Comparison of ENCODE assay signal across 8 mouse cellular contexts in the genomic region with DNA sequence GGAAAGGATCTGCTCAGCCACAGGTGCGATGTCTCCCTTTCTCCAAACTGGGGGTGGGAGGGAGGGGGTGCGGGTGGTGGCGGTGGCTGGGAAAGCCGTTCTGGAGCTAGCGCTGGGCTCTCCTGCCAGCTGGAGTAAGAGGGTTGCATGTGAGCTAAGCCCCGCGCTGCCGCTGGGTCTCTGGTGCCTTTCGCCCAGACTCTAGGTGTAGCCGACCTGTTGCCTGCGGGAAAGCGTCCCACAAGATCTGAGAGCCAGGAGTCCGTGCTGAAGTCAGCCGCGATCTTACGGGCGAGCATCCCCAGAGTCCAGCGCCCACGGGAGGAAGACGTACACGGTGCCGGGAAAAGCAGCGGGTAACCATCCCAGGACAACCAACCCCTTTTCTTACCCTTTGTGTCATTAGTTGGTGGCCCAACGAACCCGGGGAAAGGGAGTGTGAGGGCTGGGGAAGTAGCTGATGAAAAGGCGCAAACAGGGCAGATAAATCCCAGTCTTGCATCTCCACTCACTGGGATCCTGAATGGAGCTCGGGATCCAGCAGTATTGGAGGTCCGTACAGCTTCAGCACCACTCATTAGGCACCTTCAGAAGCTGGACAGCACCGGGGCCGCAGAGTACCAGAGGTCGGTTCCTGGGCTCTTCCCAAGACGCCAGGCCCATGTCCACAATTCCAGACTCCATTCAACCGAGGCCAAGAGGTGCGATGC. TPM values are rescaled to one million over a fixed set of nuclear protein-coding genes. Genes with fewer than 3 reads are reported as not detected.
DNase-seq lines count a peak whose midpoint lies in the region; ATAC-seq and TF ChIP-seq lines count a peak whose summit lies in the region.

No protein-coding gene starts in this region.

- no peak for TF ChIP-seq CTCF in left cerebral cortex, adult 2 months (IDR thresholded peaks at IDR 0.05)
- no peak for TF ChIP-seq CTCF in heart, adult 2 months (IDR thresholded peaks at IDR 0.05)
- TF ChIP-seq CTCF in kidney, adult 2 months (conservative IDR thresholded peaks at IDR 0.05; ENCODE audit: insufficient read depth, insufficient read length, low read depth, low read length): no peak

- peaks cover 75% of the 10 kb centered on the region for H3K4me1 ChIP-seq in forebrain, embryonic 10.5 days
- peaks cover 16% of the 10 kb centered on the region; the same call in 1 of the 2 replicates for H3K4me1 ChIP-seq in limb, embryonic 11.5 days (ENCODE audit: control insufficient read depth, insufficient read depth, low read length)
- no peaks in the 10 kb centered on the region for H3K4me1 ChIP-seq in heart, adult 2 months (ENCODE audit: control insufficient read depth, insufficient read depth, low read length)
- no peaks in the 10 kb centered on the region for H3K4me1 ChIP-seq in kidney, adult 2 months (ENCODE audit: control insufficient read depth, insufficient read depth, low read length)

- H3K27me3 ChIP-seq in forebrain, embryonic 10.5 days (ENCODE audit: poor library complexity, severe bottlenecking): peaks cover 72% of the 10 kb centered on the region
- H3K27me3 ChIP-seq in limb, embryonic 11.5 days (ENCODE audit: control insufficient read depth, insufficient read depth, low read length): peaks cover 19% of the 10 kb centered on the region
- H3K27me3 ChIP-seq in heart, adult 2 months (ENCODE audit: control insufficient read depth, insufficient read depth, low read length): peaks cover 17% of the 10 kb centered on the region
- peaks cover 6% of the 10 kb centered on the region for H3K27me3 ChIP-seq in kidney, adult 2 months (replicated peaks; ENCODE audit: control insufficient read depth, insufficient read depth, low read length)

- H3K4me3 ChIP-seq in left cerebral cortex, adult 2 months: peak overlapping the region; percentile 49
- peak overlapping the region; percentile 62 for H3K4me3 ChIP-seq in forebrain, embryonic 10.5 days
- H3K4me3 ChIP-seq in limb, embryonic 11.5 days (ENCODE audit: low read depth, low read length): peak overlapping the region; percentile 20; the same call in 1 of the 2 replicates
- no peak overlapping the region for H3K4me3 ChIP-seq in heart, adult 2 months
- H3K4me3 ChIP-seq in kidney, adult 2 months (ENCODE audit: insufficient read depth, low read depth, low read length): no peak overlapping the region

- H3K9me3 ChIP-seq in forebrain, embryonic 10.5 days: no peaks in the 10 kb centered on the region
- H3K9me3 ChIP-seq in limb, embryonic 11.5 days (ENCODE audit: control insufficient read depth, low read length): no peaks in the 10 kb centered on the region

- ATAC-seq in limb, embryonic 11.5 days (ENCODE audit: insufficient number of reproducible peaks, low FRiP score, low TSS enrichment, low read depth): no peak

- WGBS in forebrain, embryonic 10.5 days: 1% methylated on average over 34 of the region's 34 CpGs
- 2% methylated on average over 34 of the region's 34 CpGs for WGBS in limb, embryonic 11.5 days
- WGBS in heart, adult 2 months: 5% methylated on average over 34 of the region's 34 CpGs
- 3% methylated on average over 34 of the region's 34 CpGs for WGBS in kidney, adult 2 months

- no peak for DNase-seq in left cerebral cortex, adult 2 months (ENCODE audit: extremely low spot score in 1 of 2, low spot score in 2 of 2)
- DNase-seq in left cerebral cortex, postnatal 25 days (ENCODE audit: low spot score in 2 of 2): no peak
- DNase-seq in forebrain, embryonic 10.5 days (ENCODE audit: extremely low spot score, low spot score): peak; percentile 48
- DNase-seq in limb, embryonic 11.5 days (ENCODE audit: low spot score): peak; percentile 60
- peak; percentile 38 for DNase-seq in retina, postnatal 1 day
- DNase-seq in adipocyte (ENCODE audit: low spot score): no peak
- DNase-seq in heart, adult 2 months: no peak
- no peak for DNase-seq in kidney, adult 2 months

- H3K79me2 ChIP-seq in heart, adult 2 months (replicated peaks; ENCODE audit: control insufficient read depth, insufficient read depth, low read length): no peaks in the 10 kb centered on the region

- no peaks in the 10 kb centered on the region for H3K36me3 ChIP-seq in forebrain, embryonic 10.5 days (replicated peaks)
- H3K36me3 ChIP-seq in limb, embryonic 11.5 days (ENCODE audit: control insufficient read depth, insufficient read depth, low read length): no peaks in the 10 kb centered on the region
- H3K36me3 ChIP-seq in heart, adult 2 months (ENCODE audit: control insufficient read depth, insufficient read depth, low read length): no peaks in the 10 kb centered on the region
- no peaks in the 10 kb centered on the region for H3K36me3 ChIP-seq in kidney, adult 2 months (ENCODE audit: control insufficient read depth, insufficient read depth, low read length)

- H3K9ac ChIP-seq in limb, embryonic 11.5 days (ENCODE audit: low read length): no peak overlapping the region
- no peak overlapping the region for H3K9ac ChIP-seq in heart, adult 2 months (ENCODE audit: low read depth, low read length)

- peak overlapping the region; percentile 47 for H3K27ac ChIP-seq in left cerebral cortex, adult 2 months
- H3K27ac ChIP-seq in forebrain, embryonic 10.5 days: peak overlapping the region; percentile 82
- no peak overlapping the region for H3K27ac ChIP-seq in limb, embryonic 11.5 days (replicated peaks; ENCODE audit: low read depth, low read length)
- no peak overlapping the region for H3K27ac ChIP-seq in heart, adult 2 months
- no peak overlapping the region for H3K27ac ChIP-seq in kidney, adult 2 months (ENCODE audit: insufficient read depth, low read depth, low read length)

- peak overlapping the region; percentile 39 for H3K4me2 ChIP-seq in limb, embryonic 11.5 days (ENCODE audit: low read depth, severe bottlenecking)

- TF ChIP-seq POLR2A in heart, adult 2 months (IDR thresholded peaks at IDR 0.05; ENCODE audit: insufficient read depth, low read depth, low read length): no peak
- no peak for TF ChIP-seq POLR2A in kidney, adult 2 months (IDR thresholded peaks at IDR 0.05; ENCODE audit: low read depth, low read length)

- no peak for TF ChIP-seq EP300 in heart, adult 2 months (IDR thresholded peaks at IDR 0.05; ENCODE audit: insufficient read depth, low read depth, low read length)

- intact Hi-C loops in left cerebral cortex, adult 2 months (cut with DNase I): loop anchor here (5.0 kb wide), 1 partner anchor 36 kb away; a partner anchor contains a TSS
- intact Hi-C loops in left cerebral cortex, postnatal 25 days (cut with DNase I): loop anchor here (10.0 kb wide), 1 partner anchor 298 kb away; no protein-coding TSS in a partner anchor
- intact Hi-C loops in heart, adult 2 months (cut with DNase I): no loop called here

RNA-seq across cellular contexts. Expression of a gene that starts 12.5 kb away (rescaled TPM):
- total RNA-seq in left cerebral cortex, adult 2 months (2021): 10 to 100 TPM; 20.6 to 22.1 TPM
- 10 to 100 TPM; 20.3 to 21.5 TPM for total RNA-seq in left cerebral cortex, postnatal 25 days (2021)
- polyA plus RNA-seq in forebrain, embryonic 10.5 days (2016; fragmentation: Nextera tagmentation; extraction: Ambion mirVana): 80.2 and 81.1 TPM in 2 replicates
- polyA plus RNA-seq in limb, embryonic 11.5 days (2014; fragmentation: Nextera tagmentation; extraction: Ambion mirVana): 36.9 and 41.0 TPM in 2 replicates
- 10 to 100 TPM; 33.9 to 39.0 TPM for total RNA-seq in heart, adult 2 months (2021)
- 23.5 and 31.2 TPM in 2 replicates for polyA plus RNA-seq in heart, adult 2 months (2012; rRNA removed)
- polyA plus RNA-seq in kidney, adult 2 months (2012; rRNA removed): 20.1 and 20.7 TPM in 2 replicates

RNA-seq across cellular contexts. Expression of a gene that starts 30.1 kb away (rescaled TPM):
- total RNA-seq in left cerebral cortex, adult 2 months (2021): 1 to 10 TPM in 1 of 2 experiments, under 1 TPM in 1; 0.65 to 1.2 TPM
- total RNA-seq in left cerebral cortex, postnatal 25 days (2021): 1 to 10 TPM in 1 of 2 experiments, under 1 TPM in 1; 0.44 to 1.4 TPM
- 0.40 and 0.84 TPM in 2 replicates for polyA plus RNA-seq in forebrain, embryonic 10.5 days (2016; fragmentation: Nextera tagmentation; extraction: Ambion mirVana)
- polyA plus RNA-seq in limb, embryonic 11.5 days (2014; fragmentation: Nextera tagmentation; extraction: Ambion mirVana): 0.19 and 0.48 TPM in 2 replicates
- total RNA-seq in heart, adult 2 months (2021): 10 to 100 TPM in 1 of 2 experiments, 1 to 10 TPM in 1; 6.2 to 30.3 TPM
- 15.3 and 88.6 TPM in 2 replicates for polyA plus RNA-seq in heart, adult 2 months (2012; rRNA removed)
- 10.9 and 12.5 TPM in 2 replicates for polyA plus RNA-seq in kidney, adult 2 months (2012; rRNA removed)

RNA-seq across cellular contexts. Expression of a gene that starts 36.1 kb away (rescaled TPM):
- 1 to 10 TPM; 6.1 TPM for total RNA-seq in left cerebral cortex, adult 2 months (2021)
- total RNA-seq in left cerebral cortex, postnatal 25 days (2021): 1 to 10 TPM; 5.4 to 5.9 TPM
- polyA plus RNA-seq in forebrain, embryonic 10.5 days (2016; fragmentation: Nextera tagmentation; extraction: Ambion mirVana): 23.4 and 24.2 TPM in 2 replicates
- 23.5 TPM in 2 replicates for polyA plus RNA-seq in limb, embryonic 11.5 days (2014; fragmentation: Nextera tagmentation; extraction: Ambion mirVana)
- total RNA-seq in heart, adult 2 months (2021): 10 to 100 TPM; 13.2 to 13.8 TPM
- 14.6 and 18.3 TPM in 2 replicates for polyA plus RNA-seq in heart, adult 2 months (2012; rRNA removed)
- polyA plus RNA-seq in kidney, adult 2 months (2012; rRNA removed): 10.6 and 11.2 TPM in 2 replicates

Comparison
In these comparisons a context has a peak if more than half of its experiments do, and no peak if none do; other contexts are left out.
1. DNase-seq: peak in forebrain, embryonic 10.5 days (single experiment), limb, embryonic 11.5 days (single experiment) and retina, postnatal 1 day (single experiment); none in left cerebral cortex, adult 2 months (0 of 2), left cerebral cortex, postnatal 25 days (0 of 2), adipocyte (single experiment), heart, adult 2 months (0 of 2) and kidney, adult 2 months (single experiment).
2. H3K27ac ChIP-seq: peak in left cerebral cortex, adult 2 months (single experiment) and forebrain, embryonic 10.5 days (single experiment); none in limb, embryonic 11.5 days (single experiment), heart, adult 2 months (single experiment) and kidney, adult 2 months (single experiment).
3. H3K4me3 ChIP-seq: peak in left cerebral cortex, adult 2 months (single experiment), forebrain, embryonic 10.5 days (single experiment) and limb, embryonic 11.5 days (single experiment); none in heart, adult 2 months (single experiment) and kidney, adult 2 months (single experiment).